Comparison of ENCODE assay signal across 8 mouse cellular contexts in genomic region chr8:120509136-120510034, GRCm38 (mm10).
DNase-seq lines count a peak whose midpoint lies in the region; ATAC-seq lines count a peak whose summit lies in the region.

No protein-coding gene starts in this region.

- H3K4me1 ChIP-seq in kidney, embryonic 14.5 days (ENCODE audit: control insufficient read depth, insufficient read depth, low read length) = peaks cover 82% of the 10 kb centered on the region
- peaks cover 95% of the 10 kb centered on the region for H3K4me1 ChIP-seq in forebrain, embryonic 16.5 days (replicated peaks; ENCODE audit: control insufficient read depth, insufficient read depth, low read length)
- H3K4me1 ChIP-seq in midbrain, embryonic 15.5 days = peaks cover 99% of the 10 kb centered on the region

- ATAC-seq in kidney, embryonic 14.5 days (ENCODE audit: low FRiP score, low TSS enrichment) = peak; percentile 40
- ATAC-seq in forebrain, embryonic 16.5 days = peak; percentile 57
- peak; percentile 48 for ATAC-seq in midbrain, embryonic 15.5 days (replicated peaks)

- peak overlapping the region; percentile 2; the same call in 1 of the 2 replicates for H3K4me3 ChIP-seq in kidney, embryonic 14.5 days (ENCODE audit: low read length)
- no peak overlapping the region for H3K4me3 ChIP-seq in forebrain, embryonic 16.5 days (replicated peaks; ENCODE audit: low read length)
- no peak overlapping the region for H3K4me3 ChIP-seq in midbrain, embryonic 15.5 days

- no peaks in the 10 kb centered on the region for H3K9me3 ChIP-seq in kidney, embryonic 14.5 days (ENCODE audit: control insufficient read depth, low read length)
- H3K9me3 ChIP-seq in forebrain, embryonic 16.5 days (ENCODE audit: control insufficient read depth, low read length) = no peaks in the 10 kb centered on the region
- H3K9me3 ChIP-seq in midbrain, embryonic 15.5 days = no peaks in the 10 kb centered on the region

- H3K9ac ChIP-seq in kidney, embryonic 14.5 days (ENCODE audit: low read depth, low read length) = no peak overlapping the region
- H3K9ac ChIP-seq in forebrain, embryonic 16.5 days (replicated peaks; ENCODE audit: low read depth, low read length) = peak overlapping the region; percentile 33
- H3K9ac ChIP-seq in midbrain, embryonic 15.5 days = no peak overlapping the region

- H3K27ac ChIP-seq in kidney, embryonic 14.5 days (ENCODE audit: low read depth, low read length) = 0 out of 2 replicates have a peak overlapping the region, but pooled peaks have one; percentile 43
- H3K27ac ChIP-seq in forebrain, embryonic 16.5 days (ENCODE audit: low read length) = 0 out of 2 replicates have a peak overlapping the region, but pooled peaks have one; percentile 3
- peak overlapping the region; percentile 53 for H3K27ac ChIP-seq in midbrain, embryonic 15.5 days

- DNase-seq in kidney, adult 9 months = no peak
- DNase-seq in liver = peak; percentile 83
- DNase-seq in right cerebral cortex, postnatal 36 days (ENCODE audit: low spot score in 2 of 2) = no peak
- no peak for DNase-seq in thymus, postnatal 10 days (ENCODE audit: low spot score in 2 of 2)
- no peak for DNase-seq in adrenal gland, postnatal 36 days

- H3K4me2 ChIP-seq in kidney, embryonic 14.5 days (replicated peaks; ENCODE audit: low read depth, low read length) = peak overlapping the region; percentile 38
- peak overlapping the region; percentile 27 for H3K4me2 ChIP-seq in forebrain, embryonic 16.5 days (ENCODE audit: low read length)
- H3K4me2 ChIP-seq in midbrain, embryonic 15.5 days = peak overlapping the region; percentile 28

- no peaks in the 10 kb centered on the region for H3K27me3 ChIP-seq in kidney, embryonic 14.5 days (ENCODE audit: control insufficient read depth, insufficient read depth, low read length)
- no peaks in the 10 kb centered on the region for H3K27me3 ChIP-seq in forebrain, embryonic 16.5 days (replicated peaks; ENCODE audit: control insufficient read depth, insufficient read depth, low read length)
- H3K27me3 ChIP-seq in midbrain, embryonic 15.5 days (replicated peaks) = no peaks in the 10 kb centered on the region

- 5% methylated on average over 21 of the region's 21 CpGs for WGBS in kidney, embryonic 14.5 days
- 2% methylated on average over 21 of the region's 21 CpGs for WGBS in forebrain, embryonic 16.5 days
- WGBS in midbrain, embryonic 15.5 days = 4% methylated on average over 21 of the region's 21 CpGs

- no peaks in the 10 kb centered on the region for H3K36me3 ChIP-seq in kidney, embryonic 14.5 days (ENCODE audit: control insufficient read depth, insufficient read depth, low read length)
- no peaks in the 10 kb centered on the region for H3K36me3 ChIP-seq in forebrain, embryonic 16.5 days (ENCODE audit: control insufficient read depth, insufficient read depth)
- no peaks in the 10 kb centered on the region for H3K36me3 ChIP-seq in midbrain, embryonic 15.5 days (replicated peaks)

Comparison
In these comparisons a context has a peak if more than half of its experiments do, and no peak if none do; other contexts are left out.
1. H3K27ac ChIP-seq: peak in every context shown above with its lines; median percentile 53 in midbrain, embryonic 15.5 days; 43 in kidney, embryonic 14.5 days; 3 in forebrain, embryonic 16.5 days.